Mouse (Mus musculus) T-helper 17 cell (primary cell): ENCODE measurements around the gene Il1r2.

Source experiments
- in situ Hi-C, 2 experiments: fragments of 300-600 bp; cut with MboI, MseI; formaldehyde crosslinking; loops; 1 replicate in 1 of 2; 2 replicates in 1 of 2; pipeline ENCODE4 v1.15.1; 2025; ENCODE audit warnings: high pct_unique_total_duplicates in 2 of 2

Il1r2 gene

DNA sequence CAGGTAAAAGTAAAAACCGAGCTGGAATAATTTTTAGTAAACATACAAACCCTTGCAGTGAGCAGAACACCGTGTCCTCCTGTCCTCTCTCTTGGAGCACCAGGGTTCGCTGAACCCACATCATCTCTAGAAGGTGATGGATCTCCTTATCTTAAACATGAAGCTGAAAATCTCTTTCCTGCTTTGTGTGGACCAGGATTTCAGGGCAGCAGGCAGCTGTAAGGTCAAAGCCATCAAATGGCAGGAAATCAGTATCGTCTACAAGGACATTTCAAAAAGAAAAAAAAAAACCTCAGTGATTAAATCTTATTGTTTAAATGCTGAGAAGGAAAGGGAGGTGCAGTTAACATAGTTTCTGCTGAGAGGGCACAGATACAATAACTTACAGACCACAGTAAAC, 50.4 kb downstream of the Il1r2 start:
- in situ Hi-C loops: loop anchor here in 1 of 2 experiments (25.0 kb wide), 1 partner anchor 413 kb away; no protein-coding TSS in a partner anchor

DNA sequence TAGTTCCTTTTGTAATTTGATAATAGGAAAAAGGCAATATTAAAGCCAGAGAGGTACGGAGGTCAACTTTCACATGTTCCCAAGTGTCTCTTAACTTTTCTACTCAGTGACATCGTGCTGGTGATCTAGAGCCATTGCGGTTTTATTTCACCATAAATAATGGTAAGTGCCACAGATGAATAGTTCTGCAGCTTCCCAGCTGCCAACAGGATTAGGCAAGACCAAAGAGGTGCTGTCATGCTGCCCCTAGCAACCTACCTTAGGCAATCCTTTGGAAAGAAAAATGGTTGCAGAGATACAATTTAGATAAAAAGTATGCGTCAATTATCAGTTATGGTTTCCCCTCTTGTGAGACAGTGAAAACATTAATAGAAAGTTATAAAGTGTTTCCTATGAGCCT, 54.6 kb downstream of the Il1r2 start:
- in situ Hi-C loops: loop anchor here in 1 of 2 experiments (5.0 kb wide), 1 partner anchor 49 kb away; no protein-coding TSS in a partner anchor

DNA sequence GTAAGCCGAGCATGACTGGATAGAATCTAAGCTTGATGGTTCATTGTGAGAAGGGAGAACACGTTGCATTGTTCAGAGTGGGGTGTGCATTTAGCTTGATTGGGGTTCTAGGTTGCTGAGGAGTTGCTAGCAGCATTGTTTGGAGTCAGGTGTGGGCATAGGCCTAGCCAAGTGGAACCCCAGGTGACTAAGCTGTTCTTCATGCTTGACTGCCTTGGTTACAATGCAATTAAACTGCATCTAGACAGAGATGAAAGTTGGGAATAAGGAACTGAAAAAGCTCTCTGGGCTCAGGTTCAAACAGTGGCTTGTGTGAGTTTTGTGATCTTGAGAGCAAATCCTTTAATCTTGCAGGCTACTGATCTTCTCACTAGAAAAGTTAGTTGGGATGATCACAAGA, 55.4 kb downstream of the Il1r2 start:
- in situ Hi-C loops: loop anchor here in 1 of 2 experiments (5.0 kb wide), 1 partner anchor 48 kb away; no protein-coding TSS in a partner anchor

DNA sequence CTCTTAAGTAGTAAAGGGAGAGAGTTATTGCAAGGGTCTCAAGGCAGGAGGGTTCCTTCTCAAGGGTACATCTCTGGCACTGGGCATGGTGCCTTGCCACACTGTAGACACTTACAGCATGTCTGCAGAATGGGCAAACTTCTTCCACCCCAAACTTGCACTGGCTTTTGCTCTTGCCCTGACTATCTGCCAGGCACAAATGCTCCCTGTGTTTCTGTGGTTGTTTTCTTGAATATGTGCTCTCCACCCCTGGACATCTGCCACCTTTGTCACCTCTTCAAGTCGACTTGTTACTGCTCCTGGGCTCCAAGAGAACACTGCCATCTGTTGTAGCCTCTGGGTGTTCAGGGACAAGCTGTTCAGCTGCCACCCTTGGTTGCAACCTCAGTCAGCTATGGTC, 57.8 kb downstream of the Il1r2 start:
- in situ Hi-C loops: loop anchor here in 1 of 2 experiments (5.0 to 10.0 kb wide), 3 partner anchors 226 to 687 kb away; no protein-coding TSS in a partner anchor

DNA sequence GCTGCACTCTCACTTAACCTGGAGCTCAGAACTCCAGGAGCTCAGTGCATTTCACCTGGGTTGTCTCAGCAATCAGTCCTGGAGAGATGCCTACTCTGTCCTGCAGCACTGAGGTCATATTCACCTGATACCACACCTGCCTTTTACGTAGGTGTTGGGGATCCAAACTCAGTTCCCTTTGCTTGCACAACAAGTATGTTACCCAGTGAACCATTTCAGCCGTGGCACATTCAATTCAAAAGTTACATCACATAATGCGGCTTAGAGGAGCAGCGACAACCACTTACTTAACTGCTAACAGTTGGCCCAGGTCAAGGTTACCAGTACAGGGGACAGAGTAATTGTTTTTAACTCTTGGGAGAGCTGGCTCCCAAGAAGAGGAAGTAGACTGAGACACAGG, 58.8 kb downstream of the Il1r2 start:
- in situ Hi-C loops: loop anchor here in 1 of 2 experiments (5.0 to 10.0 kb wide), 3 partner anchors 225 to 688 kb away; no protein-coding TSS in a partner anchor

DNA sequence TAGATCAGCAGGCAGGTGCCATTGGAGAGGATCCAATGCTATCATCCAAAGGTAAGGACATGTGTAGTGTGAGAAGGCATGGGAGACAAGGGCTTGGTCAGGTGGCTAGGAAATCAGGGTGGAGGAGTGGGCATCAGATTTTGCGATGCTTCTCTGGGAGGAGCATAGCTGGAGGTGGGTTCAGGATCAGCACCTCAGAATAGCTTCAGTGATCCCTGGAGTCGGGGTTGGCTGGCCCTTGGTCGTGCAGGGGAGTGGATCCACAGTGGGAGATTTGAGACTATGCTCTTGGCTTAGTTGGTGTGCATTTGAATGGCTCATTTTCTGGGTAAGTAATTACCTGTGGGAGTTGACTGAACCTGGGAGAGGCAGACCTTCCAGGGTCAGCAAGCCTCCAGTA, 59.7 kb downstream of the Il1r2 start:
- in situ Hi-C loops: loop anchor here in 1 of 2 experiments (5.0 to 10.0 kb wide), 3 partner anchors 224 to 689 kb away; no protein-coding TSS in a partner anchor

DNA sequence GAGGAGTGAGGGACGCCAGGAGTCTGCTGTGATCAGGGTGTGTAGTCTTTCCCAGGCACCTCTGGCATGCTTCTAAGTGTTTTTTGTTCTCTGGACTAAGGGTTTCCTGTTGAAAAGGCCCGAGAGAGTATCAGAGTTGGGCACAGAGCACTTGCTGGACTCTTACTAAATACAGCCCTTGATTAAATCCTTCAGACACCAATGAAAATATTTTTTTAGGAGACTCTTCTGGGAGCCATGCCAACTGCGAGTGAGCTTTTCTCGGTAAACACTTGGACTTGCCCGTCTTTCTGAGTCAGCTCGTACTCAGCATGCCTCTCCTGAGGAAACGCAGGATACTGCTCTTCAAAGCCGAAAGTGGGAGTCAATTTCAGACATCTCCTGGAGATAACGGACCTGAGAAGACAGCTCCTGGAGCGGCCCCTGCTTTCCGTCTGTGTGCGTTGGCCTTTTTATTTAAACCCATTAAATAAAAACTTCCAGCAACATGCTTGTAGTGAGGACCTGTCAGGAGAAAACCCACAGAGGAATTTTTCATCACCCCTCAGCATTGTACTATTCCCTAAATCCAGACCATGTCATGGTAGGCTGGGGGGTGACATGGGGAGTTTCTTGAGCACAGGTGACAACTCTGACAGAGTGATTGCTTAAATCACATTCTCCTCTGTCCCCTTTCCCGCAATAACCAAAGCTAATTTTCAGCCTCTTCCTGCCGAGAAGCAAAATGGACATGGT, 66.1 kb downstream of the Il1r2 start:
- in situ Hi-C loops: loop anchor here (5.0 to 10.0 kb wide), 6 partner anchors 32 to 695 kb away; no protein-coding TSS in a partner anchor

DNA sequence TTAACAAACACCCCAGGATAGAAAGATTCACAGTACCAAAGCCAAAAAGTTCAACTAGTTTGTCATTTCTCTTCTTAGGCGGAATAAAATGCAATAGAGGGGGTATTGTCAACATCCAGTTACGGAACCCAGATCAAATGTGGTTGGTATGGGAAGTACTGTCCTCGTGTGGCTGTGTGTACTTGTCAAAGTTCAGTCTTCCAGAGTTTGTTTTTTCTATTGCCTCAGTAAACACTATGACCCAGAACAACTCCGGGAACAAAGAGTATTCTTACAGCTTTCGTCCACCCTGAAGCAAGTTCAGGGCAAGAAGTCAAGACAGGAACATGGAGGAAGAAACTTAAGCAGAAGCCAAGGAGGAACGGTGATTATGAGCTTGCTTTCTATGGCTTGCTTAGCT, 82.2 kb downstream of the Il1r2 start:
- in situ Hi-C loops: no loop called here

GRCm38 (mm10) chr1:40163329-40163917, 89.5 kb downstream of the Il1r2 start:
- in situ Hi-C loops: no loop called here

DNA sequence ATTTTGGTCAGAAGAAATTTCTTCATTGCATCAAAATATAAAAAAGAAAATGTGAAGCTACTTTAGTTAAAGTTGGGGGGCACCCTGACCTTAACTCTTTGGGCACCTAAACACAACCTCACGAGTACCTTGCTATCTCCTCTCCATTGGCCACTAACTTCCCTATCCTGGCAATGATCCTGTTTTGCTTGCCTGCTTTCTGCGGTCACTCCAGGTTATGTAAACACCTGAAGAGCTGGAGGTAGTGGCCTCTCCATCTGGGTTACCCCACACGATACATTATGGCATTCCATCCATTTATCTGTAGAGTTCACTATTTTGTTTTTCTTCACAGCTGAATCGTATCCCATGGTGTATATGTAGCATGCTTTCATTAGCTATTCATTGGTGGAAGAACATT, 90.5 kb downstream of the Il1r2 start:
- in situ Hi-C loops: no loop called here

GRCm38 (mm10) chr1:40167585-40167984, 93.7 kb downstream of the Il1r2 start:
- in situ Hi-C loops: no loop called here

- in situ Hi-C loops: loop anchor here in 1 of 2 experiments (5.0 kb wide), 1 partner anchor 35 kb away; no protein-coding TSS in a partner anchor
Observed at GRCm38 (mm10) chr1:40171878-40172277, 98.0 kb downstream of the Il1r2 start.

- in situ Hi-C loops: loop anchor here in 1 of 2 experiments (5.0 kb wide), 1 partner anchor 37 kb away; no protein-coding TSS in a partner anchor
Observed at GRCm38 (mm10) chr1:40174146-40174545, 100.3 kb downstream of the Il1r2 start.
